Mouse (Mus musculus): ENCODE results near the gene Fam19a4.

DNA sequence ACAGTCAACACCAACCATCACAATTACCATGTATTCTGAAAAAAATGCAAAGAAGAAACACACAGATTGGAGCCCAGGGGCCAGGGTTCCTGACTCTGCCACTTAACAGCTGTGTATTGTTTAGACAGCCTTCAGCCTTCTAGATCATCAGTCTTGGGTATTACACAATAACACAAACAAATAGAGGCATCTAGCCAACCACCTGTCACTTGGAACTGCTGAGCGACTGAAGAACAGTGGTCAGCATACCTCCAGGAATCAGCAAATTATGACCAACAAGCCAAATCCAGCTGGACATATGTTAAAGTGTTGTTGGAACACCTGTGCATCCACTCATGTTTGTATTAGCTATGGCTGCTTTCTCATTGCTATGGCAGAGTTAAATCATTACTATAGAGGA lies 82.7 kb downstream of the Fam19a4 start:
- TF ChIP-seq CTCF (IDR thresholded peaks at IDR 0.05; ENCODE audit: borderline replicate concordance, insufficient read depth, low read depth, low read length) (no peak), POLR2A (IDR thresholded peaks at IDR 0.05; ENCODE audit: borderline replicate concordance, insufficient read depth, low read length) (no peak)

Measured in cerebellum, adult 2 months (tissue).